Mouse (Mus musculus) lung, postnatal 36 days (tissue): Measurements from ENCODE around the gene Rpl9-ps6.

Source experiments
- DNase-seq: peaks from one replicate; pipeline ENCODE4 v3.0.0; 2022; ENCODE audit warnings: mixed read lengths

The Rpl9-ps6 gene

DNA sequence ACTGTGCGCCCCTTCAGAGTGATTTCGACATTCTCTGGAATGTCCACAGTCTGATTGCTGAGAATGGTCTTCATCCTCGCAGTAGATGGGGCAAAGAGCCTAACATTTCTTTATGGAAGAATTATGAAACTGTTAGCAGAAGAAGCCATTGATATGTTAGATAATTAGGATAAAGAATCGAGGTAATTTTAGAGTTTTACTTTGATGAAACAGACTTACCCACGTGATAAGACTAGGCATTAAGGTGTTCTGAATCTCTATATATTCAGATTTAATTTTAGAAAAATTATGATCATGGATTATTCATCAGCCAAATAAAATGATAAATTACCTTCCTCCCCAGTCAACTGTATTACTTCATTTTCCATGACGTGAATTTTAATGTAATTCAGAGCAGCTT is at the start of gene Rpl9-ps6:
Rpl9-ps6 (minus strand) TSS at position 101 of the 400 bp plus-strand sequence.
- DNase-seq, result no peak

DNA sequence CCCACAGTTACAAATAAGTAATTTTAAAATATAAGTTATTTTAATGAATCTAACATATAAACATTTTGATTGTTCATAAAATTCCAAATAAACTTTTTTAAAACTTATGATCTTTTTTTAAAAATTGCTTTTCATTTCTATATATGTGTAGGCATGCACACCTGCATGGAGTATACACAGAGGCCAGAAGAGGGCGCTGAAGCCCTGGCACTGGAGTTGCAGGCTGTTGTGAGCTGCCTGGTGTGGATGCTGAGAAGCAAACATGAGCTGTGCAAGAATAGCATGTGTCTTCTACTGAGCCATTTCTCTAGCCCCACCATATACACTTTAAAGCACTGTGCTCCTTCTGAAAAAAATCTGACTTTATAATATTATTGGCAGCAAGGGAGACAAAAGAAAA is 46.1 kb upstream of the Rpl9-ps6 start:
- DNase-seq, result no peak

DNA sequence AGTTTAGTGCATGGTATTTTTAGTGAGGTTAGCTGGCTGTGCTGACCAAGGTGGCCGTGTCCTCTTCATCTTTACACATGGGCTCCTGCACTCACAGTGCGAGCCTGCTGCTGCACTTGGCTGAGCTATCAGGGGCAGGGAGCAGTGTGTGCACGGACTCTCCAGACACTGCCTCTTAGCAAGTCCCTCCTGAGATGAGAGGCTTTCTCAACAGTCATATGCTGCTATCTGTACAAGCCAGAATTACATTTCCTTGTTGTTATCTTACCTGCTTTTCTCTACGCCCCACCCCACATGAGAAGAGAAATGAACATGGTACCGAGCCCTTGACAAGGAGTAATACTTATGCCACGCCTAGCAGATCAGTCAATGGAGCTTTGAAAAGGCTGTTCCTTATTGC is 44.6 kb upstream of the Rpl9-ps6 start:
- DNase-seq, result no peak

DNA sequence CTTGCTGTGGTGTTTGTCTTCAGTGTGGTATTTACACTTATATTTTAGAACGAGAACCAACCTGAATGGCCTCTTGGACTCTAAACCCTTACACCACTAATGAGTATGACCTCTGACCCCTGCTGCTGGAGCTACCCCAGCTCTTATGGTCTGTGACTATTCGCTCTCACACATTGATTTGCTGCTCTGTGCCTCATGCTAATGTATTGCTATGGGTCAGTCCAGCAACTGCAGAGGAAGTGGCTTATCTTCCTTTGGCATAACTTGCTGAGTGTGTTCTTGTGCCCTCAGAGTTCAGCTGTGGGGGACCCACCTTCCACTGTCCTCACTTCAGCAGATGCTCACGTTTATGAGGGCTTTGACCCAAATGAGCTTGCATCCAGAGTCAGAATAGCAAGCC is 43.9 kb upstream of the Rpl9-ps6 start:
- no peak for DNase-seq

DNA sequence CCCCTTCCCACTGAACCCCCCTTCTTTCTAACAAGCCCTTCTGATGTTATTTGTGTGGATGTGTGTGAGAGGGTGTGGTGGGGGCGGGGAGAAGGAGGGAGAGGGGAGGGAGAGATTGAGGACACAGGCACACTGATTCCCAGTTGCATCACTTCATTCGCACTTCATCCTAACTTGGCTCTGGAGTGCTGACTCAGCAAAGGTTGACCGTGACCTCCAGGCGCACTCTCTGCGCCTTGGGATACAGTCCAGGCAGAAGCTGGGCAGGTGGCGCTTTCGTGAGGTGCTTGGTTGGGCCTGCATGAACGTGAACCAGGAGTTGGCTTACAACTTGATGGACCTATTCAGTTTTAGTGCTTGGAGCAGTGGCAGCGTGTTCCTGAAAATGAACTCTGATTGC is 41.1 kb upstream of the Rpl9-ps6 start:
- DNase-seq, result peak; percentile 56

DNA sequence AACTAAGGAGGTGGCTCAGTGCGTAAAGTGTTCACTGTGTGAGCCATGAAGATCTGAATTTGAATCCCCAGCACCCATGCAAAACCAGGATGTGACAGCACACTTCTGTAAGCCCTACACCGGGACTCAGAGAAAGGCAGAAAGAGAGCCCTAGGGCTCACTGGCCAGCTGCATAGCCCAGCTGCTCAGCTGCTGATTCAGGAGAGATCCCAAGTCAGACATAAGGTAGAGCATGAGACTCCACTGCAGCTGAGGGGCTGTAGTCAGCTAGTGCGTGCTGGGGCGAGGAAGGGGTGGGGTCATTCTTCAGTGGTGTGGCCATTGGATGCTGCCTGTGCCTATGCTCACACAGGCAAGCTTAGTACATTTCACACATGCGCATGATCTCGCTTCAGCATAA is 40.7 kb upstream of the Rpl9-ps6 start:
- no peak for DNase-seq

DNA sequence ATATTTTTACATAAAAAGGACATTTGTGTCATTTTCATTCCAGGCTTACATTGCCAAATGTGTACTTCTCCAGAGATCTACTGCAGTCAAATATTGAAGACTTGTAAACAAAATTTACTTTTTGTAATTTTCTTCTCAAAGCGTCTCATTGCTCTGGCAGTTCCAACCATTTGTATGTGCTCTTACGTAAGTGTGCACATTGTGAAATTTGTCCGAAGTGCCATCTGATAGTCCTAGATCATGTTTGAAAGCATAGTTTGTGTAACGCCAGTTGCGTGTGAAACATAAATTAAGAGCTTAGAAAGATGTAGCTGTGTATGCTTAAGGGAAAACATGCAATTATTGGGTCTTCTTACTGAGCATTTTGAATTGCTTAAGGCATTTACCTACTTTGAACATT is 40.1 kb upstream of the Rpl9-ps6 start:
- DNase-seq, result peak; percentile 67

DNA sequence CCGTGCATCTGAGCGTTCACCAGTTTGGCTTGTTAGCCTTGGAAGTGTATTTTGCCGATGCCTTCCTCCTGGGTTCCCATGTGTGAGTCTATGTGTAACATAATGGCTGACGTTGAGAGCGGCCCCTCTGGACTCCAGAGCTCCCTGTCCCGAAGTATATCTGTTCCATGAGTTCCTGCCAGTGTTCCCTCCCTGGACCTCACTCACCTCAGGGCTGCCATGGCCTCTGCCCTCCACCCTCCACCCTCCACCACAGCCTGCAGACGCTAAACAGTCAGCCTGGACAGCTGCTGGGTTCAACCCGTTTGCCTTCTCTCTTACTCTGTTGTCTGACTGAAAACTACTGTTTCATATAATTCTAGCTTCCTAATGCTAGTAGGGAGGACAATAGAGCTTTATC is 39.7 kb upstream of the Rpl9-ps6 start:
- DNase-seq, result no peak

DNA sequence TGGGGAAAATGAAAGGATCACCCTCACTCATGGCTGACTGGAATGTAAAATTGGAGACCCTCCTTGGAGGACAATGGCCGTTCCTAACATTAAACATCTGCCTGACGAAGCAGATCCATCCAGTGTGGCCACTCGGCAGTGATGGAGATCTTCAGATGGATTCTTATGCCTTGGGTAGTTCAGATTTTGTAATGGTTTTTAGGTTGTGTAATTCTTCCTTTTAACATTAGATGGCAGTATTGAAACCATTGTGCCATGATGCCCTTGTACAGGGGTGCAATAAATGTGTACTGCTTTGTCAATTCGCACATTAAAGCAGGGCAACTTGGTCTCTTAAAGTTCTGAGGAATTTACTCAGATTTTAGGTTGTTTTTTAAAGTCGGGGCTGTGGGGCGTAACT is 35.0 kb upstream of the Rpl9-ps6 start:
- no peak for DNase-seq

DNA sequence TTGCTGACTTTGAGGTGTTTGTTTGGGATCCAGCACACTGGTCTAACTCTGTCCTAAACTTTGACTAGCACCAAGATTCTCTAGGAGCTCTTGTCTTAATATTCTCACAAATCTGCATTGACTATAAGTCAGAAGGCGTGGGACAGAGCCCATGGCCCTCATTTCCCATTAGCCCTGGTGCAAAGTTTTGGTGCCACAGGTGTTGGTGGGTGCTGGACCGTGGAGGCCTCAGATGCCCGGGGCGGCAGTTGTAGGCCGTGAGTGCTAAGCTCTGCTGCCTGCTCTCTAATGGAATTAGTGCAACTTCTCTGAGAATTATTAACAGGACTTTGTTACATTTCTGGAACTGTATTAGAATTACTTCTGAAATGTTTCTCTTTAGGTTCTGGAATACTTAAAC is 31.6 kb upstream of the Rpl9-ps6 start:
- DNase-seq, result no peak

DNA sequence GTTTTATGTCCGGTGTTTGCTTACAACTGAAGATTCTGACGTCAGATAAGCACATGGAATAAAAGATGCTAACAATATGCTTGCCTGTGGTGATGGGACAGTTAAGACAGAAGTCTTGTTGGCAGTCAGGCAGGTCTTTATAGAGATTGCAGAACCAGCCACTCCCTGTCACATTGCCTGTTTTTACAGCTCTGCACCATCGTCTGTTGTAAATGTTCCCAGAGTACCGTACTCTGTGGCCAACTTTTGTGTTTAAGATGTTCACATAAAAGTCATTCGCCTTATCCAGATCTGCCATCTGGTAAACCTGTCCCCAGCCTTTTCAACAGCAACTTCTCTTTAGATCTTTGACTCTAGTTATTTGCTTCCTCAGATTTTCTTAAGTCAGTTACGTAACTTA is 31.0 kb upstream of the Rpl9-ps6 start:
- DNase-seq, result no peak

DNA sequence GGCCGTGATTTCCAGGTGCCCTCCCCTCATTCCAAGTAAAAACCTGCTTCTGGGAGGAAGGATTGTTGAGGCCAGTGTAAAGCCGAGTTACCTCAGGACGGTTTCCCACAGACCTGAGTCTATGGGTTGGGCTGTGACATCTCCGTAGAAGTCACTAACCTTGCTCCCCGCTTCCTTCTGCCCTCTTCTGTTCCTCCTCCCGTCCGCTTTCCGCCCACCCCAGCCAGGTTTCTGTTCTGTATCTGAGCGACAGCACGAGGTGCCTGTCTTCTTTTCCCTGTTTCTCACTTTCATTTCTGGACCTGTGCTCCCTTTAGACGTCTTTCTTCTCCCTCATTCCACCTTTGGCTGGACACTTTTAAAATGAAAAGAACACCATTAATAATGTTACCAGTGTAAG is 28.7 kb upstream of the Rpl9-ps6 start:
- DNase-seq, result no peak

DNA sequence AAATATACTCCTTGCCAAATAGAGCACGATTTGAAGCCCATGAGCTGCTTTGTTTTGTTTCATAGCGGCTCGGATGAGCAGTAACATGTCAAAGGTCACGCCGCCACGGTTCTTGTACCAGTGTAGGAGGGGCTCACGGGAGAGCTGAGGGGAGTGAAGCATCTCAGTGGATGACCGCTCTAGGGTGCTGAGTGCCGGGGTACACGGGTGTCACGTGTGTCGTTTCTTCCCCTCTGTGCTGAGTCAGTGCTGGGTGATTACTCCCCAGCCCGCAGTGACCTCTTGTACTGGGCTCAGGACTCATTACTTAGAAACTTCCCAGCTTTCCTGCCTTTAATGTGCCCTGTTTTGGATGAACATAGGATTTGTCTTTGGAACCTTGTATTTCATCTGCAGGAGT is 28.2 kb upstream of the Rpl9-ps6 start:
- no peak for DNase-seq

DNA sequence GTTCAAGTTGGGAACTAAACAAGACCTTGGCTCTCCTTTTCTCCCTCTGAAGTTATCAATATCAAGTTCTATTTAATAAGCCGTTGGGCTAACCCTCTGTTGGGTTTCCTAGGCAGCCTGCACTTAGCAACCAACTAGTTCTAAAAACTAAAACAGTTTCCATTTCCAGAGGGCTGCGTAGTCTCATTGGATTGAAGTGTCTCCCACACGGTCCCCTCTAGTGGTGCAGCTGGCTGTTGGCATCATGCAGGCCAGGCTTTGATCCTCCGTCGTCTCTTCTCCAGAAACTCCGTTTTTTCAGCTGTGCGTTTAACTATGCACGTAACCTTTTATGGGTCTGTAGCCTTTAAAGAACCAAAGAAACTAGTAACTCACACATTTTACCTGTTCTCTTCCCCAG is 27.1 kb upstream of the Rpl9-ps6 start:
- DNase-seq, result no peak

DNA sequence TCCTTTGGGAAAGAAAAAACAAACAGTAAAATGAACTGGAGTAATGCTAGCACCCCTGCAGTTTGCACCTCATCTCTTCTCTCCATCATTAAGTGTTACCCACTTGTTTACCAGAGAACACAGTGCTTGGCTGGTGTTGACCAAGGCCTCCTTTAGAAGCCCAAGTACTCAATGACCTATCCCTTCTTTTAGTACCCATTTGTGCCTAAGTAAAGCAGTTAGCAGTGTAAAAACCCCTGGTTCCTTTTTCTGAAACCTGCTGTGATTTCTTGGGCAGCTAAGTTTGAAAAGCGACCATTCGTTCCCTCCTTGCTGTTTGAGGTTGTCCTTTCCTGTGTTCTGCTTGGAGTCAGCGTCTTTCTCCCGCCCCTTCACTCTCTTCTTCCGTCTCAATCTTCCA is 26.6 kb upstream of the Rpl9-ps6 start:
- no peak for DNase-seq

DNA sequence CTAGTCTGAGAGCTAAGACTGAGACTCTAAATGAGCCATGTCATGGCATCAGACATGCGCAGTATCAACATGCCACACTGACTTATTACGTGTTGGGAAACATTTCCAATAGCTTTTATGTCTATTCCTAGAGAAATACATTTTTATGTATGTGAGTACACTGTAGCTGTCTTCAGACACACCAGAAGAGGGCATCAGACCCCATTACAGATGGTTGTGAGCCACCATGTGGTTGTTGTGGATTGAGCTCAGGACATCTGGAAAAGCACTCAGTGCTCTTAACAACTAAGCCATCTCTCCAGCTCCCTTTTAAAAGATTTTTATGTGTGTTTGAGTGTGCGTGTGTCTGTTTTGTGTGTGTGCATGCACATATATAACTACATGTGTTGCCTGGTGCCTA is 26.0 kb upstream of the Rpl9-ps6 start:
- DNase-seq, result no peak

DNA sequence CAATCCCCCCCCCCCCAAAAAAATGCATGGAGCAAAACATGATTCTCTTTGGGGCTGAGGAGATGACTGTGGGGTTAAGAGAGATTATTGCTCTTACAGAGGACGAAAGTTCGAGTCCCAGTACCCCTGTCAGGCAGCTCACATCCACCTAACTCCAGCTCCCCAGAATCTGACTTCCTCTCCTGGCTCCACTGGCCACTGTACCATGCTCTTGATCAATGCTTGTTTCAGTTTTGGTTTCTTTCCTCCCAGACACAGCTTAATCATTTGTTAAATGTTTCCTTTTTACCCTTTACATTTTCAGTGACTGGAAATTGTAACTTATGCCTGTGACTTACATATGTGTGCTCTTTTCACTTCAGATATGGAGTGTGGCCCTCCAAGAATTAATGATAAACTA is 24.6 kb upstream of the Rpl9-ps6 start:
- DNase-seq, result no peak

DNA sequence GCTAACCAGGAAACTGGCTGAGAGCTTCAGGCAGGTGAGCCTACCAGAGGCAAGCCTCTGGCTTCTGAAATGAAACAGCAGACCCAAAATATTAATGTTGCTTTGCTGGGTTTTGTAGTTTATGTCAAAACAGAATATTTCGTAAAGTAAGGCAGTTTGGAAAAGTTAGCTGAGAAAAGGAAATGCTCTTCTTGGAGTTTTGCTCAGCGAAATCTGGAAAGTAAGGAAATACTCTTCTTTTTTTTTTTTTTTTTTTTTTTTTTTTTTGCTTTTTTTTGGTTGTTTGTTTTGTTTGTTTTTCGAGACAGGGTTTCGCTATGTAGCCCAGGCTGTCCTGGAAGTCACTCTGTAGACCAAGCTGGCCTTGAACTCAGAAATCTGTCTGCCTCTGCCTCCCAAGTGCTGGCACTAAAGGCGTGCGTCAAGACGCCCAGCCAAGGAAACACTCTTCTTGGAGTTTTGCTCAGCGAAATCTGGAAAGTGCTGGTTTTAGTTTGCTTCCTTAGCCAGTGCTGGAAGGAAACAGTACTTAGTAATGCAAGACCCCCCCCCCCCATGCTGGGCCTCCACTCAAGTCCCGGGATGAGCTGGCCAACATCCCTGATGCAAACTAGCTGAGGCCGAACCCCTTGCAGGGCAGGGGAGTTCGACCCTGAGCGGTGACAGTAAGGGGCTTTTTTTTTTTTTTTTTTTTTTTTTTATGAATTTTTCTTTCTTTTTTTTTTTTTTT is 23.0 kb upstream of the Rpl9-ps6 start:
- no peak for DNase-seq

DNA sequence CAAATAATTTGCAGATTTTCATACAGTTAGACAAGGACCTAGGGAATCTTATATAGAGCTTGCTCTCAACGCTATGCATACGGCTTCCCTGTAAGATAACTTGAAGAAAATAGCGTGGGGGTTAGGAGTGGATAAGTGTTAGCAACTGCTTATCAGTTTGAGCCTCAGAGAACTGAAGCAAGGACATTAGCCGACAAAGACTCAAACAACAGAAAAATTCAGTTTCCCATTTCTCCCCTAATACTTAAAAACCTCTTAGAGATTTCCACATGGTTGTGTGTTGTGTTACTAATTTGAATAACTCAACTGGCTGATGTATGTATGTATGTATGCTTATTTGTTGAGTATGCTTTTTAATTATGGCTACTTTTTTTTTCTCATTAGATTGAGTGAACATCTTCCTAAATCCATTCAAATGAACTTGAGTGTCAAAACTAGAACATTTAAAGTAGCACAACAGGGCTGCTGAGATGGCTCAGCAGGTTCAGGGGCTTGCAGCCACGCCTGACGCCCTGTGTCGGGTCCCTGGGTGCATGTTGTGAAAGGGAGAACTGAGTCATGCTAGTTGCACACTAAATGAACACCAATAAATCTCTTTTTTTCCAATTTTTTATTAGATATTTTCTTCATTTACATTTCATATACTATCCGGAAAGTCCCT is 21.3 kb upstream of the Rpl9-ps6 start:
- no peak for DNase-seq

DNA sequence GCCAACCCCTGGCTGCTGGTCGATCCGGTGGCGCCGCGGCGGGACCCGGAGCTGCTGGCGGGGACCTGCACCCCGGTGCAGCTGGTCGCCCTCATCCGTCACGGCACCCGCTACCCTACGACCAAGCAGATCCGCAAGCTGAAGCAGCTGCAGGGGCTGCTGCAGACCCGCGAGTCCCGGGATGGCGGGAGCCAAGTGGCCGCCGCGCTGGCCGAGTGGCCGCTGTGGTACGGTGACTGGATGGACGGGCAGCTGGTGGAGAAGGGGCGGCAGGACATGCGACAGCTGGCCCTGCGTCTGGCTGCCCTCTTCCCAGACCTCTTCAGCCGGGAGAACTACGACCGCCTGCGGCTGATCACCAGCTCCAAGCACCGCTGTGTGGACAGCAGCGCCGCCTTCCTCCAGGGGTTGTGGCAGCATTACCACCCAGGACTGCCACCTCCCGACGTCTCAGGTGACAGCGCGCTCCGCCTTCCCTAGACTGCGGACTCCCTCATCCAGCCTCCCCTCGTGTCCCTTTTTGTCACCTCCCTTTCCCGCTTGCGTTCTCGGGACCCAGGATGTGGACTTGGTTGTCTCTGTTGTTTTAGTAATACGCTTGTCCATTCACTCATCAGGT is 19.8 kb upstream of the Rpl9-ps6 start:
- DNase-seq, result peak; percentile 80

DNA sequence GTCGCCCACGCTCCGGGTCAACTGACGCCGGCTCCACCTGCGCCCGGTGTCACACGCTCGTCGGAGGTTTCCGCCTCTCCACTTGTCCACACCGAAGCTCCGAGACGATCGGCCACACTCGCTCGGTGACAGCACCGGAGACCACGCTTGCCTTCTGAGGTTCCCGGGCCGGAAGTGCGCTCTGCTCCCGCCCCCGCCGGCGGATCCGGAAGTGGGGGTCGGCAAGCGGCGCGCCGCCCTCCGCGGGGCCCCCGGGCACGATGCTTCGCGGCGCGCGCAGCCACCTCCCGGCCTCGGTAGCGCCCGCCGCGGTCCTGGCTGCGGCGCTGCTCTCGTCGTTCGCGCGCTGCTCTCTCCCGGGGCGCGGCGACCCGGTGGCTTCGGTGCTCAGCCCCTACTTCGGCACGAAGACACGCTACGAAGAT is 19.3 kb upstream of the Rpl9-ps6 start, which contains the start of gene Minpp1:
Minpp1 (plus strand) TSS at position 89 of the 425 bp plus-strand sequence.
- peak; percentile 84 for DNase-seq

DNA sequence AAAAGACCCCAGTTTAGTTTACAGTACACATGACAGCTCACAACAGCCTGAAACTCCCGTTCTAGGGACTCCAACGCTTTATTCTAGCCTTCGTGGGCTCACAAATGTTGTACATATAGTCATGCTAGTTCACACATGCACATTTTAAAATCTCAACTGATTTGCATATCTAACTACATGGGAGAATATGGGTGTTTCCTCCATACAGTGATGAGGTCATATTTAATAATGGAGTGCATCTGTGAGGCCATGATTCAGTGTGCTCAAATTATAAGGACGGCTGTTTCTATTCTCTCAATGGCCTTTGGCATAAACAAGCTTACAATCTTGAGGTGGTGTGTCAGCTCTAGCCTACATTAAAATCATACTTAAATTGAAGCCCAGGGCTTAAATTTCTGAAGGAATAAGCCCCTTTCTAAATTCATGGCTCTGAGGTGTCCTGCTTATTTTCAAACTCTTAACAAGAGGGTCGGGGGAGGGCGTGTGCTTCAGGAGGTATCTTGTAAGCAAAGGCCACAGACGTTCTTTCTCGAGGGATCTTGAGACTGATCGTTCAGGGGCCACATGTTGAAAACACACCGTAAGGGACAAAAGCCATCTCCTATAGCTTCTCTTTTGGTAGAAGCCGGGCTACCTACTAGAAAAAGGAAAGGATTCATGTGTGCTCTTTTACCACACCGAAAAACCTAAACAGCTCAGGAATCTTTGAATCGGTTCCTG is 18.7 kb upstream of the Rpl9-ps6 start:
- no peak for DNase-seq

DNA sequence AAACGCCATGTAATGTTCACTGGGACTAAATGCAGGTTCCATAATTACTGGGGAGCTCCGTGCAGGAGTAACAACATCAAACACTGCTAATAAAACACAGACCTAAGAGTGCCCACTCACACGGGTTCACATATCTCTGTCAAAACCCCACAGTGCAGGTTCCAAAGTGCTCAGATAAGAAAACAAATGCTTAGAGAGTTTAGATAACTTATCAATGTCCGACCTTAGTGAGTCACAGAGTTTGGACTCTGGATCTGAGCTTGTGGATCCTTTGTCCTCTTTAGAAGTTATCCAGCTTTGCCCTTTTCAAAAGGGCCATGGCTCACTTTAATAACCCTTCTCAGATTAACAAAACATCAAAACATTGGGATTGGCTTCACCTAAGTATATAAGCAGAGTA is 15.1 kb upstream of the Rpl9-ps6 start:
- DNase-seq, result no peak
